In the genomic region with DNA sequence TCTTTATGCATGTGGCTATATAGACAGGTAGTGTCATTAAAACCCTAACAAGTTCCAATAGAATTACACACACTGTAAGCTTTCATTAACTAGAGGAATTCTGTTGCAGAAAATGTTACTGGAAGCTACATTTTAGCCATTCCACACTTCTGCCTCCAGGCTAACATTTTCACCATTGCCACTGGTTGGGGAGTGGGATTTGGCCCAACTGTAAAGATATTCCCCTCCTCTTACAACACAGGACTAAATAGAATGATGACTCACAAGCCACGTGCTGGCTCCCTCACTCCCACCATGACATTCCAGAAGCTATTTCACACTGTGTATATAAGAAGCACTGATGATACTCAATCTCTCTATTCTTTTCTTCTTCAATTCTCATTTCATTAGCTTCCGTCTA, we compare ENCODE assay signal across 24 mouse cellular contexts. TPM values are rescaled to one million over a fixed set of nuclear protein-coding genes. Genes with fewer than 3 reads are reported as not detected.
DNase-seq lines count a peak whose midpoint lies in the region; ATAC-seq and TF ChIP-seq lines count a peak whose summit lies in the region.
"Had no signal": no experiment of that assay in that cellular context is flagged by ENCODE, and none has a peak within 500 bp of the region (broad histone marks: within the 10 kb centered on the region; RNA-seq: fewer than 3 reads in every experiment).

No protein-coding gene starts in this region.

- TF ChIP-seq POLR2A in cerebellum, adult 2 months (IDR thresholded peaks at IDR 0.05; ENCODE audit: borderline replicate concordance, insufficient read depth, low read length) = no peak

- no peaks in the 10 kb centered on the region for H3K36me3 ChIP-seq in heart, embryonic 13.5 days
- no peaks in the 10 kb centered on the region for H3K36me3 ChIP-seq in kidney, postnatal 0 days (ENCODE audit: insufficient read depth, low read length)
- H3K36me3 ChIP-seq: intestine, embryonic 15.5 days; limb, embryonic 12.5 days; midbrain, embryonic 12.5 days; neural tube, embryonic 15.5 days; stomach, embryonic 15.5 days had no signal

- no peak for TF ChIP-seq CTCF in kidney, postnatal 0 days (IDR thresholded peaks at IDR 0.05; ENCODE audit: low read depth)
- TF ChIP-seq CTCF in cerebellum, adult 2 months (IDR thresholded peaks at IDR 0.05; ENCODE audit: borderline replicate concordance, insufficient read depth, low read depth, low read length) = no peak

- no peaks in the 10 kb centered on the region for H3K27me3 ChIP-seq in heart, embryonic 13.5 days (replicated peaks)
- no peaks in the 10 kb centered on the region for H3K27me3 ChIP-seq in kidney, postnatal 0 days (ENCODE audit: insufficient read depth, low read length)
- H3K27me3 ChIP-seq in cerebellum, adult 2 months (ENCODE audit: control insufficient read depth, insufficient read depth, low read length) = no peaks in the 10 kb centered on the region
- H3K27me3 ChIP-seq: intestine, embryonic 15.5 days; limb, embryonic 12.5 days; liver, embryonic 12.5 days; midbrain, embryonic 12.5 days; neural tube, embryonic 15.5 days; stomach, embryonic 15.5 days had no signal

- no peak for ATAC-seq in heart, embryonic 13.5 days (ENCODE audit: extremely low read depth, insufficient number of reproducible peaks, low FRiP score, low TSS enrichment)
- no peak for ATAC-seq in kidney, postnatal 0 days (replicated peaks; ENCODE audit: low FRiP score, low read depth)
- ATAC-seq: activated CD4-positive, CD25-positive, alpha-beta regulatory T cell, adult 4 months; intestine, embryonic 15.5 days; liver, embryonic 12.5 days had no signal

- no peak for DNase-seq in heart, adult 8-10 months (ENCODE audit: low spot score)
- DNase-seq in kidney, postnatal 0 days (ENCODE audit: low spot score) = peak; percentile 15
- no peak for DNase-seq in kidney, postnatal 10 days
- peak; percentile 65 for DNase-seq in 3T3-L1 (ENCODE audit: low read depth, low spot score)
- peak; percentile 19 for DNase-seq in brain, adult 2 months (ENCODE audit: low read depth, low spot score)
- DNase-seq in cerebellum, adult 2 months = no peak
- no peak for DNase-seq in spleen, adult 12 weeks (ENCODE audit: low spot score)
- DNase-seq: adrenal gland, postnatal 10 days; cerebellum, adult 11-12 months; cerebellum, postnatal 36 days; gastrocnemius, postnatal 10 days; kidney, adult 9 months; lung, adult 2 months; lung, postnatal 4 days had no signal

- H3K27ac ChIP-seq in heart, embryonic 13.5 days (replicated peaks) = peak overlapping the region; percentile 52; the same call in 1 of the 2 replicates
- H3K27ac ChIP-seq in kidney, postnatal 0 days = no peak overlapping the region
- no peak overlapping the region for H3K27ac ChIP-seq in cerebellum, adult 2 months (ENCODE audit: insufficient read depth, low read length)
- H3K27ac ChIP-seq: hindbrain, embryonic 14.5 days; intestine, embryonic 15.5 days; limb, embryonic 12.5 days; liver, embryonic 12.5 days; midbrain, embryonic 12.5 days; neural tube, embryonic 15.5 days; stomach, embryonic 15.5 days had no signal

- H3K9me3 ChIP-seq in heart, embryonic 13.5 days = no peaks in the 10 kb centered on the region
- no peaks in the 10 kb centered on the region for H3K9me3 ChIP-seq in kidney, postnatal 0 days (replicated peaks; ENCODE audit: low read length)
- H3K9me3 ChIP-seq: intestine, embryonic 15.5 days; limb, embryonic 12.5 days; liver, embryonic 12.5 days; midbrain, embryonic 12.5 days; neural tube, embryonic 15.5 days; stomach, embryonic 15.5 days had no signal

- H3K9ac ChIP-seq in heart, embryonic 13.5 days = no peak overlapping the region
- H3K9ac ChIP-seq in kidney, postnatal 0 days (ENCODE audit: low read depth, low read length) = no peak overlapping the region
- H3K9ac ChIP-seq: hindbrain, embryonic 14.5 days; intestine, embryonic 15.5 days; limb, embryonic 12.5 days; liver, embryonic 12.5 days; midbrain, embryonic 12.5 days; neural tube, embryonic 15.5 days; stomach, embryonic 15.5 days had no signal

- no peak overlapping the region for H3K4me3 ChIP-seq in heart, embryonic 13.5 days
- H3K4me3 ChIP-seq in kidney, postnatal 0 days (replicated peaks; ENCODE audit: low read depth, low read length) = no peak overlapping the region
- H3K4me3 ChIP-seq in cerebellum, adult 2 months (replicated peaks; ENCODE audit: insufficient read depth, low read depth, low read length) = no peak overlapping the region
- H3K4me3 ChIP-seq: intestine, embryonic 15.5 days; limb, embryonic 12.5 days; liver, embryonic 12.5 days; midbrain, embryonic 12.5 days; neural tube, embryonic 15.5 days; stomach, embryonic 15.5 days had no signal

- 36% methylated on average over 2 of the region's 2 CpGs for WGBS in heart, embryonic 13.5 days
- 39% methylated on average over 2 of the region's 2 CpGs for WGBS in kidney, postnatal 0 days
- WGBS in cerebellum, adult 2 months = 54% methylated on average over 2 of the region's 2 CpGs

- peaks cover 87% of the 10 kb centered on the region for H3K4me1 ChIP-seq in heart, embryonic 13.5 days
- 0 out of 2 replicates have a peak, but pooled peaks cover 17% of the 10 kb centered on the region for H3K4me1 ChIP-seq in kidney, postnatal 0 days (replicated peaks; ENCODE audit: insufficient read depth, low read length)
- peaks cover 10% of the 10 kb centered on the region; the same call in 1 of the 2 replicates for H3K4me1 ChIP-seq in cerebellum, adult 2 months (ENCODE audit: control insufficient read depth, insufficient read depth, low read length)

- H3K4me2 ChIP-seq in heart, embryonic 13.5 days = peak overlapping the region; percentile 10
- H3K4me2 ChIP-seq in kidney, postnatal 0 days (ENCODE audit: low read length) = no peak overlapping the region
- H3K4me2 ChIP-seq: heart, embryonic 11.5 days; hindbrain, embryonic 14.5 days; intestine, embryonic 15.5 days; limb, embryonic 12.5 days; liver, embryonic 12.5 days; midbrain, embryonic 12.5 days; neural tube, embryonic 15.5 days; stomach, embryonic 15.5 days had no signal

RNA-seq across cellular contexts. Expression of a gene that starts 7.2 kb away (rescaled TPM):
- 270 and 291 TPM in 2 replicates for polyA plus RNA-seq in heart, embryonic 13.5 days (2015; fragmentation: Nextera tagmentation; extraction: Ambion mirVana)
- 100 to 1,000 TPM in 2 of 4 experiments, 10 to 100 TPM in 2; 93.7 to 107 (median 101) TPM for total RNA-seq in heart, adult 8-10 months (2022)
- polyA plus RNA-seq in kidney, postnatal 0 days (2015; fragmentation: Nextera tagmentation; extraction: Ambion mirVana) = 227 and 250 TPM in 2 replicates
- 94.2 TPM in 2 replicates for polyA plus RNA-seq in cerebellum, adult 2 months (2012; rRNA removed)

Comparison
In these comparisons a context has a peak if more than half of its experiments do, and no peak if none do; other contexts are left out.
1. DNase-seq: peak in kidney, postnatal 0 days (single experiment), 3T3-L1 (single experiment) and brain, adult 2 months (single experiment); none in heart, adult 8-10 months (single experiment), kidney, postnatal 10 days (single experiment), cerebellum, adult 2 months (0 of 2) and spleen, adult 12 weeks (single experiment).